Mouse (Mus musculus) 416B (cell line): ENCODE measurements around the gene Kansl1l.

Source experiments
- DNase-seq: peaks from one replicate; pipeline ENCODE4 v3.0.0; 2011; ENCODE audit warnings: low read depth

Kansl1l gene

GRCm38 (mm10) chr1:66817865-66818315 lies 528 bp upstream of the Kansl1l start:
- no peak for DNase-seq

DNA sequence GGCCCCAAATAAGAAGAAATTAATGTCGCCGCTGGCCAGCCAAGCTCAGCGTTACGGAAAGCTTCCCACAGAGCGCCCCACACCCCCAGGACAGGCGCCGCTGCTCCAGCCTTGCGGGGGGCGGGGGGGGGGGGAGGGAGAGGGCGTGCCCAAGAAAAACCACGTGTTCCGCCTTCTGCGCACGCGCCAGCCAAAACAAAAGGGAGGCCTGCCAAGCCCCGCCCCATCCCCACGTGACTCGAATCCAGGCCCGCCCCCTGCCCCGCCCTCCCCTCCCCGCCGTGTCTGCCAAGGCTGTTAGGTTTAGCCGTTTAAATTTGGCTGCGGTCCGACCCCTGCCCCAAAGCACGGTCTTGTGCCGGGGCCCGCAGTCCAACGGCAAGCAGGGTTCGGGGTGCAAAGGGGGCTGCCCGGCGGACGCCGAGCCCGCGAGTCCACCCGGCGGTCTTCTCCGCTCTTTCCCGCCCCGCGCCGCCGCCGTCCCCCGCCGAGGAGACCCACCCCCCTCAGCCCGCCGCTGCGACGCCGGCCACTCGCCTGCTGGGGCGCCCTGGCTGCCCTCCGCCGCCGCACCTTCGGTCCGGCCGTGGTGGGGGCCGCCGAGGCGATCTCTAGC lies 417 bp downstream of the Kansl1l start:
- peak; percentile 92 for DNase-seq

DNA sequence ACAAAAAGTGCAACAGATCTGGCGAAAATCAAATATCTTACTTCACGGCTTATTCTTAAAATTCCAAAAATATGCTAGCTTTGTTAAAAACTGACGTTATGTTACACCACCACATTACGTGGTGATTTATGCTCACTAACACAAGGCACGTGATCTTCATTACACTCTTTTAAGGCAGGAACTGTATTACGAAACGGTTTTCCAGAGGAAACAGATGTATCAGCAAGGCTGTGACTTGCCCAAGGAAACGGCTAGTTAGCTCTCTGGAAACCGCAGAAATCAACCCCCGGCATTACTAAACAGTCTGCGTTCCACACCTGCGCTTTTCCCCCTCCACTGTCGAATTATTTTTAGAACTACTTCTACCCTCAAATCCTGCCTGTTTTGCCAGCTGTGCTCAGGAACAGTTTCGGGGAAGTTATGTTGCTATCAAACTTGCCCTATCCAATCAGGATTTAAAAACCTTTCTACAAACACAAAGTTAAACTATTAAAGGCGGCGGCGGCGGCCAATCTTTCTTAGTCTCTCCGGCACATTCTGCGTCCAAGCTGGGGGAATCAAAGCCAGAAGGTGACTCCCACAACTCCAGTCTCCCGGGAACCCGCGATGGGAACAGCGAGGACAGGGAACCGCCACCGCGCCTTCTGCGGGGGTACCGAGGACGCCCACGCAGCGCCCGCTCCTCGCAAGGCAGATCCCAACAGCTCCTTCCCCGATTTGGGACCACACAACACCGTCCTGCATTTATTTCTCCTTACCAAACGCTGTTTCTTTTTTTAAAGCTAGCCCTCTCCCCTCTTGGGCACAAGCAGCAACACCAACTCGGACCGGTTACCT lies 1.2 kb downstream of the Kansl1l start:
- DNase-seq: peak; percentile 99

GRCm38 (mm10) chr1:66814756-66815155 lies 2.6 kb downstream of the Kansl1l start:
- DNase-seq: no peak

GRCm38 (mm10) chr1:66813191-66813590 lies 4.2 kb downstream of the Kansl1l start:
- DNase-seq: peak; percentile 41

DNA sequence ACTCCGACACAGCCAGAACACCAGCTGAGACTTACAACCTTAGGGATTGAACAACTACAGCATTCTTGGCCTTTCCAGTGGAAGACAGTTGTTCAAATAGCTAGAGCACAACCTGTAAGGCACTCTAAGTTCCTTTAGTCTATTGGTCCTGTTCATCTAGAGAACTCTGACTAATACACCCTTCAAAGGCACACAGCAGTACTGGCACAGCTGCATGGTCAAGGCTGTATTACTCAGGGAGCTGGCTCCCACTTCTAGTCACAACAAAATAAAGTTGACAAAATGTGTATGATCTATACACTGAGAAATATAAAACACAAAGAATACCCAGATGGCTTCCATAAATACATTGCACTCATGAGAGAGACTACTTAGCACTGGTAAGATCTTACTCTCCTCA lies 10.5 kb downstream of the Kansl1l start:
- DNase-seq: peak; percentile 22

- DNase-seq: peak; percentile 21
Measured at GRCm38 (mm10) chr1:66805408-66805807, 12.0 kb downstream of the Kansl1l start.

DNA sequence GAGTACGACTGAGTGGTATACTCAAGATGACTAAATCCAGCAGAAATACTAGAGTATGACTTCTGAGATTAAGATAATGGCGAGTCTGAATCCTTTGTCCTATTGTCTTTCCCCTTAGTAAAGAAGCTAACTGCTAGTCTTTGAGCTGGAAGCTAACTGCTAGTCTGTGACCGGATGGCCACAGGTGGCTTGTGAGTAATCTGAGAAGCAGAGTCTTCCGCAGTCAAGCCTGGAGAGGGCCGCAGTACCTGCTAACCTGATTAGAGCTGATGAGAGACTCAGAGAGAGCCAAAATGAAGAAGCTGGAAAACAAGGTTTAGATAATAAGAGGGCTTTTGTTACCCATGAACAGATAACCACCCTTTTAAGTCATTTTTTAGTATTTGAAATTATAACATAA lies 12.7 kb downstream of the Kansl1l start:
- no peak for DNase-seq

DNA sequence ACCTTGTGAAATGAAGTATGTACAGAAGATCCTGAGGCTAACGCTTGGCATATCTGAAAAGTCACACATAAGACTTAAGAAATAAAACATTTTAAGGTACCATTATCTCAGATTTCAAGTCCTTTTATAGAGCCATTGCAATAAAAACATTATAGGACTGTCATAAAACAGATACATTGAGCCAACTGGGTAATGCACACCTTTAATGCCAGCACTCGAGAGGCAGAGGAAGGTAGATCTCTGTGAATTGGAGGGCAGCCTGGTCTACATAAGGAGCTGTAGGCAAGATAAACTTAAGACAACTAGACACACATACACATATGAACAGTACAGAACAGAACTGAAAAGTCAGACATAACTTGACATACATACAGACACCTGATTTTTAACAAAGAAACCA lies 19.4 kb downstream of the Kansl1l start:
- no peak for DNase-seq

GRCm38 (mm10) chr1:66792838-66793466 lies 24.4 kb downstream of the Kansl1l start:
- no peak for DNase-seq

DNA sequence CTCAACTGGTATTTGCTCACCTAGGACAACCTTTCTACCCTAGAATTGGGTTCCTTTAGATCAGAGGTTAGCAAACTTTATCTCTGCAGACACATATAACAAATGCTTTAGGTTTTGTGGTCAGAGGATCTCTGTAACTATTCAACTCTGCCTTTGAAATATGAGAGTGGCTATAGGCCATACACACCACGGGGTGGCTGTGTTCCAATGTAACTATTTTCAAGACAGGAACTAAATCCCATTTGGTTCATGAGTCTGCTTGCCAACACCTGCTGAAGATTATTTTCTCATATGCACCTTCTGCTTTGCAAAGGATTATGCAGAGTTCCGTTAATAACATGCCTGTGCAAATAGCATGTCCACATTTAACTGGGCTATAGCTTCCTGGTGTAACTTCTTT lies 35.1 kb downstream of the Kansl1l start:
- DNase-seq: peak; percentile 56

GRCm38 (mm10) chr1:66781027-66781426 lies 36.3 kb downstream of the Kansl1l start:
- no peak for DNase-seq

GRCm38 (mm10) chr1:66778798-66779197 lies 38.6 kb downstream of the Kansl1l start:
- DNase-seq: no peak

GRCm38 (mm10) chr1:66777878-66778277 lies 39.5 kb downstream of the Kansl1l start:
- no peak for DNase-seq

- no peak for DNase-seq
Measured at GRCm38 (mm10) chr1:66768764-66769163, 48.6 kb downstream of the Kansl1l start.

DNA sequence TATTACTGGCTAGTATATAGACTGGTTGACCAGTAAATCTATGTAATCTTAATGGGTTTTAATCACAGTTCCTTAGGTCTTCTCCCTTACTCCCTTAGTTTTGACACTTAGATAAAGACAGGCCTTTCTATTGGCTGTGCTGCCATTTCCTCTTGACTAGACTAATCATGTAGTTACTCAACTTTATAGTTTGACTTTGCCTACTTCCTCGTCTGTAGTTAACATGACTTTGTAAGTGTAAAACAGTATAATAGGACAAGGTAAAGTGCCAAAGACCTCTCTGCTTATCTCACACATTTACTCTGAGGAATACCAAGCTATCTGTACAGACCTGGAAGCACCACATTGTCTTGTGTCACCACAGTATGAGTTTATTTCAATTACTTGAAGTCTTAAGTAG lies 86.8 kb downstream of the Kansl1l start:
- peak; percentile 17 for DNase-seq

- DNase-seq: peak; percentile 72
Measured at GRCm38 (mm10) chr1:66712859-66713258, 104.5 kb downstream of the Kansl1l start.

- DNase-seq: no peak
Measured at GRCm38 (mm10) chr1:66704523-66704922, 112.8 kb downstream of the Kansl1l start.

- DNase-seq: peak; percentile 18
Measured at GRCm38 (mm10) chr1:66702623-66703345, 114.6 kb downstream of the Kansl1l start.

DNA sequence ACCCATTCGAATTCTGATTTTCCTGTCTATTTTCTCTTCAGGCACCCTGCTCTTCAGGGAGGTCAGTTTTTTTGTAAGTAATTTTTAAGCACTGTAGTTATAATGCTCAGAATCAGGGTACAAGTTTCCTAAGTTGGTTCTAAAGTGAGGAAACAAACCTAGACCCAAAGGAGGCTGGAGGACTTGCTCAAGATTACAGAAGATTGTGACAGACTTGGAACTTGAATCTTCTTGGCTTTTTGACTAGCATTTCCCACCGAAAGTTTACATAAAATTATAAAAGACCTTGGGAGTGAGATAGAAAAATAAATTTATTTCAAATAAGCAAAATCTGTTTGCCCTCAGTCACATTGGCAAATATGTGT lies 115.8 kb downstream of the Kansl1l start:
- DNase-seq: peak; percentile 58

DNA sequence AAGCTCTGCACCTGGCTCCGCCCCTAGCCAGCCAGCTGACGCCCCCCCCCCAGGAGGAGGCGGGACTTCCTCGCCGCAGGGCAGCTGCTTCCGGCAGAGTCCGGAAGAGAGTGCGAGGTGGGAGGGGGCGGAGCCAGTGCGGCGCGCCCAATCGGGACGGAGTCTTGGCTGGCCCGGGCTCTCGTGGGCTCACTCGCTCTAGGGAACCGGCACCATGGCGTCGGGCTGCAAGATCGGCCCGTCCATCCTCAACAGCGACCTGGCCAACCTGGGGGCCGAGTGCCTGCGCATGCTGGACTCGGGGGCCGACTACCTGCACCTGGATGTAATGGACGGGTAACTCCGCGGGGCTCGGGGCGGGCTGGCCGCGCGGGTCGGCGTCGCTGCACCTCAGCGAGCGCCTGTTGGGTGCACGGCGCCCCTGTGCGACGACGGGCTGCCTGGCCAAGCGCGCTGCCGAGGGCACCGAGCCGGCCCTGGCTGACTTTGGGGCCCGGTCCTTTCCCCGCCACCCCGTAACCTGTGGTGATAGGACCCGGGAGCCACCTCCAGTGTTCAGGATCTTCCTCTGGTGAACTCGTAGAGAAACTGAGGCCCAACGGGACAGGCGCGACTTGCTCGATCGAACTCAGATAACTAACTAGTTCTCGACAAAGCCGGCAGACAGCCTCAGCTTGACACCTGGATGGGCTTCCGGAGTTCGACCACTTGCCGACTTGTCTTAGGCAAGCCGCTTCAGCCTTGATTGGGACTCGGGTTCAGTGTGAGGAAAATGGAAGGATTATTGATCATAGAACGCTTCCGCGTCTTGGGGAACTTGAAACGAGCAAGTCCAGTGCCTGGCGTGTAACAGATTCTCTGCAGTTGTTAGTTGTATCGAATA lies 116.4 kb downstream of the Kansl1l start, which contains the start of gene Rpe:
Gene Rpe (plus strand): TSS at position 139 of the 883 bp plus-strand sequence.
- peak; percentile 93 for DNase-seq
